ENCODE assay signal across 8 mouse cellular contexts in genomic region chr17:86937497-86938155, GRCm38 (mm10). TPM values are rescaled to one million over a fixed set of nuclear protein-coding genes. Genes with fewer than 3 reads are reported as not detected.
DNase-seq lines count a peak whose midpoint lies in the region; ATAC-seq lines count a peak whose summit lies in the region.

No protein-coding gene starts in this region.

- ATAC-seq in granulocyte monocyte progenitor cell, adult 5-6 weeks (replicated peaks; ENCODE audit: poor library complexity, severe bottlenecking) = peak; percentile 87
- ATAC-seq in intestine, embryonic 16.5 days = peak; percentile 92
- ATAC-seq in megakaryocyte-erythroid progenitor cell, adult 5-6 weeks (replicated peaks; ENCODE audit: low FRiP score, low TSS enrichment, poor library complexity, severe bottlenecking) = peak; percentile 51
- ATAC-seq in erythroid progenitor cell, adult 5-6 weeks (replicated peaks; ENCODE audit: low FRiP score, poor library complexity, severe bottlenecking) = no peak

- peak overlapping the region; percentile 17 for H3K9ac ChIP-seq in intestine, embryonic 16.5 days (ENCODE audit: low read depth, low read length)

- 4% methylated on average over 20 of the region's 20 CpGs for WGBS in intestine, embryonic 16.5 days

- intact Hi-C loops in left cerebral cortex, postnatal 14 days (cut with DNase I) = loop anchor here (1.0 kb wide), 1 partner anchor 25 kb away; no protein-coding TSS in a partner anchor

- no peaks in the 10 kb centered on the region for H3K9me3 ChIP-seq in intestine, embryonic 16.5 days (ENCODE audit: control insufficient read depth, low read length)

- H3K27ac ChIP-seq in intestine, embryonic 16.5 days (ENCODE audit: low read length) = peak overlapping the region; percentile 34

- peak overlapping the region; percentile 43 for H3K4me3 ChIP-seq in intestine, embryonic 16.5 days (ENCODE audit: low read length)

- peak overlapping the region; percentile 63 for H3K4me2 ChIP-seq in intestine, embryonic 16.5 days (ENCODE audit: low read depth, low read length)

- H3K27me3 ChIP-seq in intestine, embryonic 16.5 days (replicated peaks; ENCODE audit: control insufficient read depth, insufficient read depth, low read length) = no peaks in the 10 kb centered on the region

- DNase-seq in adrenal gland, adult 18-20 months (ENCODE audit: low spot score in 2 of 2) = peak; percentile 78 to 84
- peak; percentile 84 for DNase-seq in embryo, embryonic 11 days
- peak; percentile 55 to 67 for DNase-seq in left cerebral cortex, postnatal 14 days (ENCODE audit: low spot score in 2 of 2)
- DNase-seq in right cerebral cortex, postnatal 14 days = peak; percentile 56

- no peaks in the 10 kb centered on the region for H3K36me3 ChIP-seq in intestine, embryonic 16.5 days (ENCODE audit: control insufficient read depth, insufficient read depth, low read length)

- H3K4me1 ChIP-seq in intestine, embryonic 16.5 days (ENCODE audit: control insufficient read depth, insufficient read depth, low read length) = no peaks in the 10 kb centered on the region; the same call in 1 of the 2 replicates

RNA-seq across cellular contexts. Expression of gene Atp6v1e2, which starts 10.1 kb away (rescaled TPM):
- not detected for total RNA-seq in adrenal gland, adult 18-20 months (2021)
- not detected in 2 replicates for total RNA-seq in granulocyte monocyte progenitor cell, adult 5-6 weeks (2014; fragmentation: Nextera tagmentation)
- not detected in 2 replicates for total RNA-seq in granulocyte monocyte progenitor cell, adult 5-6 weeks (2017)
- 0.13 TPM in 1 of 2 replicates, not detected in the other for polyA plus RNA-seq in intestine, embryonic 16.5 days (2015; fragmentation: Nextera tagmentation; extraction: Ambion mirVana)
- not detected for total RNA-seq in left cerebral cortex, postnatal 14 days (2021)
- total RNA-seq in megakaryocyte-erythroid progenitor cell, adult 5-6 weeks (2014; fragmentation: Nextera tagmentation) = not detected in 2 replicates
- not detected in 2 replicates for total RNA-seq in megakaryocyte-erythroid progenitor cell, adult 5-6 weeks (2017)
- total RNA-seq in erythroid progenitor cell, adult 5-6 weeks (2015; ENCODE audit: low replicate concordance) = not detected in 2 replicates
- not detected in 2 replicates for total RNA-seq in erythroid progenitor cell, adult 5-6 weeks (2017; ENCODE audit: low replicate concordance)

RNA-seq across cellular contexts. Expression of gene Tmem247, which starts 20.5 kb away (rescaled TPM):
- not detected for total RNA-seq in adrenal gland, adult 18-20 months (2021)
- not detected in 2 replicates for total RNA-seq in granulocyte monocyte progenitor cell, adult 5-6 weeks (2014; fragmentation: Nextera tagmentation)
- not detected in 2 replicates for total RNA-seq in granulocyte monocyte progenitor cell, adult 5-6 weeks (2017)
- not detected in 2 replicates for polyA plus RNA-seq in intestine, embryonic 16.5 days (2015; fragmentation: Nextera tagmentation; extraction: Ambion mirVana)
- not detected for total RNA-seq in left cerebral cortex, postnatal 14 days (2021)
- total RNA-seq in megakaryocyte-erythroid progenitor cell, adult 5-6 weeks (2014; fragmentation: Nextera tagmentation) = not detected in 2 replicates
- not detected in 2 replicates for total RNA-seq in megakaryocyte-erythroid progenitor cell, adult 5-6 weeks (2017)
- total RNA-seq in erythroid progenitor cell, adult 5-6 weeks (2015; ENCODE audit: low replicate concordance) = not detected in 2 replicates
- total RNA-seq in erythroid progenitor cell, adult 5-6 weeks (2017; ENCODE audit: low replicate concordance) = not detected in 2 replicates

RNA-seq across cellular contexts. Expression of gene Rhoq, which starts 25.3 kb away (rescaled TPM):
- total RNA-seq in adrenal gland, adult 18-20 months (2021) = 100 to 1,000 TPM; 106 to 145 TPM
- 2.8 and 5.4 TPM in 2 replicates for total RNA-seq in granulocyte monocyte progenitor cell, adult 5-6 weeks (2014; fragmentation: Nextera tagmentation)
- total RNA-seq in granulocyte monocyte progenitor cell, adult 5-6 weeks (2017) = 2.0 and 3.1 TPM in 2 replicates
- polyA plus RNA-seq in intestine, embryonic 16.5 days (2015; fragmentation: Nextera tagmentation; extraction: Ambion mirVana) = 5.4 and 7.3 TPM in 2 replicates
- 10 to 100 TPM; 32.2 to 32.3 TPM for total RNA-seq in left cerebral cortex, postnatal 14 days (2021)
- total RNA-seq in megakaryocyte-erythroid progenitor cell, adult 5-6 weeks (2014; fragmentation: Nextera tagmentation) = 0.13 and 2.8 TPM in 2 replicates
- total RNA-seq in megakaryocyte-erythroid progenitor cell, adult 5-6 weeks (2017) = 1.5 and 2.9 TPM in 2 replicates
- total RNA-seq in erythroid progenitor cell, adult 5-6 weeks (2015; ENCODE audit: low replicate concordance) = 4.7 and 10.9 TPM in 2 replicates
- total RNA-seq in erythroid progenitor cell, adult 5-6 weeks (2017; ENCODE audit: low replicate concordance) = 2.9 and 4.0 TPM in 2 replicates
